Mouse (Mus musculus) megakaryocyte, embryonic 14.5 days (primary cell): Measurements from ENCODE around the gene Ppp2r1a. TPM values are rescaled to one million over a fixed set of nuclear protein-coding genes. Genes with fewer than 3 reads are reported as not detected.

Experiments used
- H3K27me3 ChIP-seq: replicated peaks from 2 replicates; pipeline ENCODE3; 2012; ENCODE audit warnings: inconsistent platforms
- H3K36me3 ChIP-seq: replicated peaks from 2 replicates; pipeline ENCODE3; 2012; ENCODE audit warnings: low read length, inconsistent platforms, mixed read lengths
- H3K4me1 ChIP-seq: 2 replicates; pipeline ENCODE4 v1.6.1; 2012; ENCODE audit warnings: inconsistent platforms
- H3K4me3 ChIP-seq: replicated peaks from 2 replicates; pipeline ENCODE3; 2012; ENCODE audit warnings: moderate library complexity, mild to moderate bottlenecking, inconsistent platforms
- H3K9me3 ChIP-seq: 2 replicates; pipeline ENCODE4 v1.6.1; 2012; ENCODE audit warnings: inconsistent platforms
- FLI1 ChIP-seq: IDR thresholded peaks from 2 replicates; pipeline ENCODE4 v1.6.1; 2012; ENCODE audit warnings: low read length, inconsistent platforms, mixed read lengths
- GATA1 ChIP-seq: IDR thresholded peaks from 3 replicates; pipeline ENCODE4 v1.6.1; 2012; ENCODE audit warnings: mixed read lengths, low read length, inconsistent platforms, borderline replicate concordance
- polyA plus RNA-seq: library from polyadenylated mRNA; stranded (reverse); fragments of >175 nt; gene quantifications from 2 replicates; pipeline ENCODE4 v1.2.3, GENCODE M21; 2012; ENCODE audit warnings: low replicate concordance; ENCODE audit not compliant: insufficient read depth

The Ppp2r1a gene
- polyA plus RNA-seq = 131 and 268 TPM in 2 replicates

DNA sequence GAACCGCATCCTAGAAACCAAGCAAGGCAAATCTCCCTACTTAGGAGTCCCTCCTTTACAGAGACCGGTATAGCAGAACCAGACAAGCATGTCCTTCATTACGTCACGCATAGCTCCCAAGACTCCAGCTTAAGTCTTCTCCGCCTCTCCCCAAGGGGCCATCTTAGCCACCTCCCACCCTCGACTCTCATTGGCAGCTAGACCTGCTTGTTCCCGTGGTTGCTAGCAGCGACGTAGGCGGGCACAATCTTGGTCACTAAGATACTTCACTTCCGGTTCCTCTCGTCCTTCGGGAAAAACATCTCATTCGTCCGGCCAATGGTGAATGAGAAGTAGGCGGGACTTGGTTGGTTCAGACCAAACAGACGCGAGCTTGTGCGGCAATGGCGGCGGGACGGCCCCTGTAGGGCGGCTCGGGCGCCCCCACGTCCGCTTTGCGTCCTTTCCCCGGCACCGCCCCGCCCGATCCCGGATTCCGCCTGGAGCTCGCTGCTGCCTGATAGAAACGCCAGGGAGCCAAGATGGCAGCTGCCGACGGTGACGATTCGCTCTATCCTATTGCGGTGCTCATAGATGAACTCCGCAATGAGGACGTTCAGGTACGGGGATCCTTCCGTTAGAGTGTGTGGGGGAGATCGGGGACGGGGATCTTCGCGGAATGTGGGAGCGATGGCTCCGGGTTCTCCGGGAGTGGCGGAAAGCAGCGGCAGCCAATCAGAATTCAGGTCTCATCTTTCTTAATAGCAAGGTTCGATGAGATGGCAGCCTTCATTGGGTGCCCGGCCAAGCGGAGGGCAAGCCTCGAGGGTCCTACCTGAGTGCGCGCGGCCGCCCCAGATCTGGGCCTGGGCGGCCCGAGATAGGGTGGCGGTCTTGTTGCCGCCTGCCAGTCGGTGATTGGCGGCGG, at the start of gene Ppp2r1a:
Gene Ppp2r1a, plus strand, starts transcription at position 327 of the 907 bp plus-strand sequence.
- Histone ChIP-seq H3K9me3 (no peaks in the 10 kb centered on the region), H3K4me3 (peak within 1 kb of the TSS; percentile 99), H3K4me1 (peaks cover 60% of the 10 kb centered on the region), H3K36me3 (peaks cover 11% of the 10 kb centered on the region), H3K27me3 (no peaks in the 10 kb centered on the region)
- peak; percentile 86 for TF ChIP-seq FLI1
- no peak for TF ChIP-seq GATA1

DNA sequence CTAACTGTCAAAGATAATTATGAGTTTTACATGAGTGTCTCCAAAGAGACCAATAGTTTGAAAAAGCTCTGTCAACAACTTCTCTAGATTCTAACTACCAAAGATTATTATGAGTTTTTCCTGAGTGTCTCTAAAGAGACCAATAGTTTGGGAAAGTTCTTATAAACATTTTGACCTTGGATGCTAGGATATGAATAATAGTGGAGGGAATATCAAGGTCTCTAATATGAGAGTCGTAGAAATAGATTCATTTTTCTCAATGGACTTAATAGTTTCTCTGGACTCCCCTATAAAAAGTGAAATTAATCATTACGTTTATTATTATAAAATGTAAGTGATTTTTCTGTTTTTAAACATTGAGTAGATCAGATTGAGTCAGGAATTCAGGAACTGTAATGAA, 40.1 kb upstream of the Ppp2r1a start, which contains the start of gene Vmn1r231:
Gene Vmn1r231, minus strand, starts transcription at position 101 of the 400 bp plus-strand sequence.
- TF ChIP-seq FLI1 (no peak), GATA1 (no peak)
- Histone ChIP-seq H3K4me1 (no peaks in the 10 kb centered on the region), H3K4me3 (no peak within 1 kb of the TSS), H3K9me3 (no peaks in the 10 kb centered on the region), H3K27me3 (no peaks in the 10 kb centered on the region), H3K36me3 (no peaks in the 10 kb centered on the region)

DNA sequence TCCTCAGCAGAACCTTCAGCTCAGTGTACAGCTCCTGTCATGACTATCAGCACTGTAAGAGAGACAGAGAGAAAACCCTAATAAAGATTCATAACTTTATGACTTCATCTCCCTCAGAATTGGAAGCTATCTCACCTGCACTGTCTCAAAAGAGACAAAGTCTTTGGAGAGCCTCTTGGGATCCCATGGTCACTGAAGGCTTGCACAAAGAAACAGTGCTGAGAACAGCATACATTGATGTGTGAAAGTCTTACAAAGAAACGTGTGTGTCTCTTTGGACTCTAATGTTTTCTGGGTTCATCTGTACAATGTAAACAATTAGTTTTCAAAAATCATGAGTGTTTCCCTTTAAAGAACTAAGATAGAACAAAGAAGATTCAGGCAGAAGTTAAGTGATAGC, 25.5 kb upstream of the Ppp2r1a start, which contains the start of gene Vmn1r232:
Gene Vmn1r232, minus strand, starts transcription at position 101 of the 400 bp plus-strand sequence.
- Histone ChIP-seq H3K36me3 (no peaks in the 10 kb centered on the region), H3K4me1 (no peaks in the 10 kb centered on the region), H3K27me3 (no peaks in the 10 kb centered on the region), H3K4me3 (no peak within 1 kb of the TSS), H3K9me3 (no peaks in the 10 kb centered on the region)
- TF ChIP-seq FLI1 (no peak), GATA1 (no peak)

DNA sequence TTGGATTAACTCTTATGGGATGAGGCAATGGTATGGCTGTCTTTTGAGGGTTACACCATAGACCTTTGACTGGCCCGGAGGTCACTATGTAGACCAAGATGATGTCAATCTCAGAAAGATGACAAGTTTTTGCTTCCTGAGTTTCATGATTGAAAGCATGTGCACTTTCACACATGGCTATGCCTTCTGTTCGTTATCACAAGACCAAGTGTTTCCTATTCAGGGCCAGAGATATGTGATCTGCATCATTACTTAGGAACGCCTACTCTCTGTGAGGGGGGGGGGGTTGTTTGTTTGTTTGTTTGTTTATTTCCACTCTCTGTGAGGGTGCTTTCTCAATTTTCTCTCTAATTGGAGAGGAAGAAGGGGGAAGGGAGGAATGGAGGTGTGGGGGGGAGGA, 885 bp upstream of the Ppp2r1a start:
- Histone ChIP-seq H3K9me3 (no peaks in the 10 kb centered on the region), H3K4me3 (peak overlapping the region; percentile 99), H3K27me3 (no peaks in the 10 kb centered on the region), H3K36me3 (peaks cover under 1% of the 10 kb centered on the region), H3K4me1 (peaks cover 53% of the 10 kb centered on the region)
- TF ChIP-seq FLI1 (no peak), GATA1 (no peak)

DNA sequence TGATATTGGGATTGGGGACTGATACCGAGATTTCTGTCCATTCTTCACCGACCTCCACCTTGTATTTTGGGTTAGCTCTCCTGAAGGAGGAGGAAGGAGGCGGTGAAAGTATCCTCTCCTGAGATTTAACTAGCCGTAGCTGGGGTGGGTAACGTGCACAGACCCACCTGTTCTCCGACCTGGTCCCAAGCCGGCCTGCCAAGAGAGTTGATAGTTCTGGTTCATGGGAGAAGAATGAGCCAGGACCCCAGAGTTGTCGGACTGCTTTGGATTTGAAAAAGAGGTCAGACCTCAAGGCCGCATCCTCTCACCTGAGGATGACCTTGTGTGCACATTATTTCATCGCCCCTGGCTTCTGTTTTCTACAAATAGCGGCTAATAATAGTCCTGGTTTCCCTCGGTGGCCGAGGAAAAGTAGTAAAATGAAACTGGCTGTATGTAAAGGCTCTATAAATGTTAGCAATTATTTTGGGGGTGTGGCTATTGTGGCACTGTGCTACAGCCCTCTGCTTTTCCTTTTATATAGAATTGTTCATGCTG, 985 bp downstream of the Ppp2r1a start:
- H3K36me3 ChIP-seq = peaks cover 19% of the 10 kb centered on the region
- no peak for TF ChIP-seq GATA1
- no peak for TF ChIP-seq FLI1
- peaks cover 61% of the 10 kb centered on the region for H3K4me1 ChIP-seq
- no peaks in the 10 kb centered on the region for H3K9me3 ChIP-seq
- H3K27me3 ChIP-seq = no peaks in the 10 kb centered on the region
- peak overlapping the region; percentile 99 for H3K4me3 ChIP-seq

DNA sequence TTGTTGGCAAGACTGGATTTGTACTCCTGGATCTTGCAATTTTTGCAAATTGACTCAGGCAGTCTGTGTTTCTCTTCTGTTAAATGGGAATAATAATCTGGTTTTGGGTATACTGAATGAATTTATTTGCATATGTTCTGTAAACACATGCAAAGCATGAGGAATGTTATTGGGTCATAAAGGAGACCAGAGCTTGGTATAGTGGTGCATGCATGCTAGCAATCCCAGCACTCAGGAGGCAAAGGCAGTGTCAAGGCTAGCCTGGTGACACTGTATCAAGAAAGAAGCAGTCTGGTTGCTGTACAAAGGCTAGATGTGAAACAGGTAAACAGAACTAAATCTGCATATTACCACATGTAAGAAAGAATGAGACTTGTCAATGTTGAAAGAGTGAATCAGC, 1.5 kb downstream of the Ppp2r1a start:
- Histone ChIP-seq H3K4me1 (peaks cover 61% of the 10 kb centered on the region), H3K36me3 (peaks cover 25% of the 10 kb centered on the region), H3K4me3 (peak overlapping the region; percentile 99), H3K27me3 (no peaks in the 10 kb centered on the region), H3K9me3 (no peaks in the 10 kb centered on the region)
- TF ChIP-seq GATA1 = no peak
- no peak for TF ChIP-seq FLI1

DNA sequence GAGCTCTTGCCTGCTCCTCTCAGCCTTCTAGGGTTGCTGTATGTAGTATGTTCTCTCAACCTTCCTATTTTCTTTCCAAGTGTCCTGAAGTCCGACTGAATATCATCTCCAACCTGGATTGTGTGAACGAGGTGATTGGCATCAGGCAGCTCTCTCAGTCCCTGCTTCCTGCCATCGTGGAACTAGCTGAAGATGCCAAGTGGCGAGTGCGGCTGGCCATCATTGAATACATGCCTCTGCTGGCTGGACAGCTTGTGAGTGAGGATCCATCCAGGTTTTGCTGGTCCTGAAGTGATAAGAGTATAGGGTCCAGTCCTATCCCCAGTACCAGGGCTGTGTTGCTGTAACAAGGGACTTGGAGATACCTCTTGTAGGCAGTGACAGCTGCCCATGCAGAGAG, 15.3 kb downstream of the Ppp2r1a start:
- TF ChIP-seq GATA1 (no peak), FLI1 (no peak)
- Histone ChIP-seq H3K27me3 (no peaks in the 10 kb centered on the region), H3K36me3 (peaks cover 100% of the 10 kb centered on the region), H3K4me3 (no peak overlapping the region), H3K9me3 (no peaks in the 10 kb centered on the region), H3K4me1 (no peaks in the 10 kb centered on the region)

DNA sequence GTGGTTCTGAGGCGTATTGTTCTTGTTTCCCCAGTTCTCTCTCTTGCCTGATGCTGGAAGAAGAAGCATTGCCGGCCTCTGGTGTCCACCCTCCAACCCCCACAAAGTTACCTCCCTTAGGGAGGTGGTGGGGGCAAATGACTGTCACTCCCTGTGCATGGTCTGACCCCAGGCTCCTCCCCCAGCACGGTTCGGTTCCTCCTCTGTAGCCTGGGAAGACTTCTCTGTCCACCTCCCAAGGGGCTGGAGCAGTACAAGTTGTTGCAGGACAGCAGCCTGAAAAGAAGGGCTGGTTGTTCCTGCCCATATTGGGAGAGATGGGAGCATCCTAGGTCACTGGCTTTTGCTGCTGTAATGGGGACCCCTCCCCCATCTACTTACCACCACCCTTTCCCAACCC, 20.3 kb downstream of the Ppp2r1a start:
- Histone ChIP-seq H3K4me3 (no peak overlapping the region), H3K4me1 (no peaks in the 10 kb centered on the region), H3K9me3 (no peaks in the 10 kb centered on the region), H3K27me3 (no peaks in the 10 kb centered on the region), H3K36me3 (peaks cover 96% of the 10 kb centered on the region)
- TF ChIP-seq GATA1 (no peak), FLI1 (no peak)

DNA sequence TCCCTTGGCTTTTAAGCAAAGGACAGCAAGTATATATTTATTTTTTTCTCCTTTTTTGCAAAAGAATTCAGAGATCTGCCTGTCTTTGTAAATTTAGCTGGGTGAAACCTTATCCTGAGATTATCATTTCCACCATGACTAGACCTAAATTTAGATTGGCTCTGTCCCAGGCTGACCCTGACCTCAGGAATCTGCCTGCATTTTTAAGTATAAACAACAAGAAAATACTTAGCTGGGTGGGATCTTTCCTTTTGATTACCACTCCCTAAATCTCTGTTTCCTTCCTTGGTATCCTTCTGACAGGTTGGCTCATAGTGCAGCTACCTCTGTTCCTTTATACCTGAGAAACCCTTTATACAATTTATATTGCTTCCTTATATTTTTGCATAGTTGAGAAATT, 21.6 kb downstream of the Ppp2r1a start:
- Histone ChIP-seq H3K27me3 (no peaks in the 10 kb centered on the region), H3K36me3 (peaks cover 83% of the 10 kb centered on the region), H3K4me1 (no peaks in the 10 kb centered on the region), H3K9me3 (no peaks in the 10 kb centered on the region), H3K4me3 (no peak overlapping the region)
- TF ChIP-seq GATA1 = no peak
- no peak for TF ChIP-seq FLI1

DNA sequence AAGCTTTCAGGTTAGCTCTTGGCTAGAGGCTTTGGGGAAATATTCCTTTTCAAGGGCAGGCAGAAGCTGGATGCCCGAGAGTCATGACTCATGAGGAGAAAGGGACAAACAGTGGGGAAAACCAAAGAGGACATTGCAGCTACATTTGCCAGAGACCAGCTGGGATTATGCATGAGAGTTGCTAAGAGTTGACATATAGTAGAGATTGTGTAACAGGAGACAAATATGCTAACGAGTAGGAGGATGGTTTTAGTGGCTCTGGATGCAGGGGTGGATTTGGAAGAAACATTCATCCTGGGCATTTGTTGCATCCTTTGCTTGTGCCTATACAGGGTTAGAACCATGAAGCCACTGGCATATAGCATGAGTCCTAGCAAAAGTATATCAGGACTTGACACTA, 48.6 kb downstream of the Ppp2r1a start:
- H3K36me3 ChIP-seq = no peaks in the 10 kb centered on the region
- H3K4me1 ChIP-seq = no peaks in the 10 kb centered on the region
- no peaks in the 10 kb centered on the region for H3K9me3 ChIP-seq
- H3K27me3 ChIP-seq = no peaks in the 10 kb centered on the region
- TF ChIP-seq GATA1 (no peak), FLI1 (no peak)
- H3K4me3 ChIP-seq = no peak overlapping the region
